Mouse (Mus musculus) small intestine, adult 2 months (tissue): Measurements from ENCODE around the gene Wfdc21.

Experiments
- CTCF ChIP-seq: fragments of 200-500 bp; IDR thresholded peaks from 2 replicates; pipeline ENCODE4 v1.5.1; 2012; ENCODE audit warnings: low read depth, mild to moderate bottlenecking, control low read depth, inconsistent platforms, low read length, moderate library complexity, mixed read lengths; ENCODE audit not compliant: insufficient replicate concordance, insufficient read length; ENCODE audit errors: extremely low read depth
- POLR2A ChIP-seq: fragments of 200-500 bp; IDR thresholded peaks from 2 replicates; pipeline ENCODE4 v1.6.1; 2012; ENCODE audit warnings: low read depth, mild to moderate bottlenecking, control low read depth, inconsistent platforms, low read length, moderate library complexity

GRCm38 (mm10) chr11:83786835-83787234, 40.1 kb downstream of the Wfdc21 start:
- TF ChIP-seq CTCF (no peak), POLR2A (no peak)
